Mouse (Mus musculus) stomach, embryonic 14.5 days (tissue): ENCODE data around the gene Crocc. TPM values are rescaled to one million over a fixed set of nuclear protein-coding genes. Genes with fewer than 3 reads are reported as not detected.

ENCODE experiments used
- ATAC-seq: fragments of 200-750 bp; cut with Nextera tagmentation; 2 replicates; pipeline ENCODE4 v1.8.0; 2017; ENCODE audit warnings: low read depth, moderate TSS enrichment; ENCODE audit not compliant: insufficient number of reproducible peaks, insufficient read depth, low FRiP score
- H3K27ac ChIP-seq: fragments of 300-500 bp; sonication (generic); 2 replicates; pipeline ENCODE4 v1.5.1; 2014; ENCODE audit warnings: mild to moderate bottlenecking, low read length, moderate library complexity, mixed read lengths
- H3K27me3 ChIP-seq: fragments of 300-500 bp; sonication (generic); 2 replicates; pipeline ENCODE4 v1.6.1; 2014; ENCODE audit warnings: low read length, control low read depth, mixed read lengths; ENCODE audit not compliant: control insufficient read depth, insufficient read depth
- H3K36me3 ChIP-seq: fragments of 300-500 bp; sonication (generic); 2 replicates; pipeline ENCODE4 v1.6.1; 2014; ENCODE audit warnings: mild to moderate bottlenecking, control low read depth, low read length, moderate library complexity, mixed read lengths; ENCODE audit not compliant: control insufficient read depth, insufficient read depth
- H3K4me1 ChIP-seq: fragments of 300-500 bp; sonication (generic); 2 replicates; pipeline ENCODE4 v1.6.1; 2014; ENCODE audit warnings: low read length, control low read depth, mixed read lengths; ENCODE audit not compliant: control insufficient read depth, insufficient read depth
- H3K4me2 ChIP-seq: fragments of 300-500 bp; sonication (generic); replicated peaks from 2 replicates; pipeline ENCODE4 v1.6.1; 2014; ENCODE audit warnings: low read depth, low read length, control low read depth
- H3K4me3 ChIP-seq: fragments of 300-500 bp; sonication (generic); 2 replicates; pipeline ENCODE4 v1.5.1; 2014; ENCODE audit warnings: low read depth, low read length, control low read depth
- H3K9ac ChIP-seq: fragments of 300-500 bp; sonication (generic); replicated peaks from 2 replicates; pipeline ENCODE4 v1.6.1; 2014; ENCODE audit warnings: low read depth, mild to moderate bottlenecking, control low read depth, low read length, moderate library complexity, mixed read lengths
- H3K9me3 ChIP-seq: fragments of 300-500 bp; sonication (generic); 2 replicates; pipeline ENCODE4 v1.6.1; 2016; ENCODE audit warnings: low read depth, low read length, control low read depth; ENCODE audit not compliant: control insufficient read depth
- WGBS: fragments of 180-500 bp; shearing (Covaris S2); extraction: QIAGEN DNeasy Blood & Tissue Kit; methylation state at CpG from one replicate; pipeline ENCODE4 v1.1.7; 2014; 5-methylcytosine and 5-hydroxymethylcytosine counted together
- polyA plus RNA-seq: library from polyadenylated mRNA; unstranded; fragments of >200 nt; fragmentation: Nextera tagmentation; extraction: Ambion mirVana; gene quantifications from 2 replicates; pipeline ENCODE4 v1.2.1, GENCODE M21; 2014

Gene Crocc
- polyA plus RNA-seq, 1 experiment from 2014 or later, result 5.9 TPM

DNA sequence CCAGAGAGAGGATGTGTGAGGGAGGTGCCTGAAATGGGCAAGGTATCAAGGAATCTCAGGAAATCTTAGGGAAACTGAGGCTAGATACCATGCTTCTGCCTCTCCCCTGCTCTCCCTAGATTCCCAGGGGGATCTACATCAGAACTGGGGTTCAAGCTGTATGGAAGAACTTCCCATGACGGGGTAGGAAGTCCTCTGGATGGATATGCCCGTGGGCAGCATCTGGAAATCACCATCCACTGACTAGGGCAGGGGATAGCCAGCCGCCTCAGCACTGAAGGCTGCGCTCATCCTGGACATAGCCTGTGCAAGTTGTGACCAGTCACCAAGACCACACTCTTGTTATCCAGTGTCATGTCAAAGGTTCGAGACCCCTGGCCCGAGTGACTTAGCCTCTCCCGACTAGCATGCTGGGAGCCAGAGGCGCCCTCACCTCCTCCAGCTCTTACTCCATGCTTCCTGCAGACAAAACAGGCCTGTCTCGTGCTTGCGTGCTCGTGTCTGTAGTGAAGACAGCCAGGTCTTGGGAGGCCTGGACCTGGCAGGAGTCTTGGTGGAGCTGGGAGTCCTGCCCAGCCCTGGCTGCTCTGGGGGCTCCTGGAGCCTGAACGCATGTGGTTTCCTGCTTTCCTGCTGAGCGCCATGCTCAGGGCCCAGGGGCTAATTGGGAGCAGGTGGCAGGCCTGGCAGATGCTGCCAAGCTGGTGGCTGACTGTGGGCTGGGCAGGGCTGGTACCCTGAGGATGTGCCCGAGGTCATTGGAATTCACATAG is 48.6 kb downstream of the Crocc start:
- no peak for ATAC-seq
- H3K27me3 ChIP-seq, result no peaks in the 10 kb centered on the region
- H3K9ac ChIP-seq, result peak overlapping the region; percentile 83
- peak overlapping the region; percentile 74 for H3K4me3 ChIP-seq
- no peaks in the 10 kb centered on the region for H3K9me3 ChIP-seq
- peak overlapping the region; percentile 86 for H3K4me2 ChIP-seq
- peaks cover 13% of the 10 kb centered on the region for H3K4me1 ChIP-seq
- peaks cover 45% of the 10 kb centered on the region for H3K36me3 ChIP-seq
- H3K27ac ChIP-seq, result peak overlapping the region; percentile 90
- WGBS, result 46% methylated on average over 14 of the region's 14 CpGs

DNA sequence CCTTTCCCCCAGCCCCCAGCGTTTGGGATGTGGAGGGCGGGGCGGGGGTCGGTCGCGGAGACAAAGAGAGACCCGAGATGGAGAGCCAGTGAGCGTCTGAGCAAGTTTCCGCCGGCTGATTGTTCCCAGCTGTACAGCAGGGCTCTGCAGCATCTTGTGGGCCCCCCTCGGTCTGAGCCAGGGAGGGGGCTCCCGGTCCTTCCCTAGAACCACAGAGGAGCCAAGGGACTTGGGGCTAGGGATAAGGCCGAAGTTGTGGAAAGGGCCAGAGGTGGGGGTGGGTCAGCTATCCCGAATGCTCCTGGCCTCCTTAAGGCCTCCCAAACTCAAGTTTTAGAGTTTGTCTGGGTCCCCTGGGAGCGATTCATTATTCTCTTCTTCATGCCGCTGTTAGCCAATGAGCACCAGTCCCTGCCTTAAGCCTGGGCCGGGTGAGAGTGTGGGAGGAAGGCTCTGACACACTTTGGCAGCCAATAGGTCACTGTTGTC is 49.4 kb downstream of the Crocc start:
- Histone ChIP-seq H3K4me2 (peak overlapping the region; percentile 86), H3K4me3 (peak overlapping the region; percentile 74), H3K27me3 (no peaks in the 10 kb centered on the region), H3K9me3 (no peaks in the 10 kb centered on the region), H3K36me3 (peaks cover 46% of the 10 kb centered on the region), H3K27ac (peak overlapping the region; percentile 90), H3K9ac (peak overlapping the region; percentile 83), H3K4me1 (peaks cover 13% of the 10 kb centered on the region)
- 0 out of 2 replicates have a peak, but pooled peaks have one; percentile 29 for ATAC-seq
- 1% methylated on average over 17 of the region's 17 CpGs for WGBS

DNA sequence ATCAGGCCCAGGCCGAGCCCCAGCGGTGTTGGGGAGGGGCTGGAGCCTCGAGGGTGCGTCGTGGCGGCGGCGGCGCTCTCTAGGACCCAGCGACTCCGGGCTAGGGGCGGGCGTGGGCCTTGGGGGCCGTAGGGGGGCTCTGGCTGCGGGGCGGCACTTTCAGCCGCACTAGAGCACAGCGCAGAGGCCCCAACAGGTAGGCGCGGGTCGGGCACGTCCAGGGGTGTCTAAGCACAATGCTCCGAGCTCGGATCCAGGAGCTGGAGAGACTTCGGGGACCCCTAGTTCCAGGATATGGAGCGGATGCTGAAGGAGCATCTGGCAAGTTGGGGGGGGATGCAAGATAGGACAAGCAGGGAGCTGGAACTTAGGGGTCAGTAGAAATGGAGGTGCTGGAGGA is 49.8 kb downstream of the Crocc start:
- Histone ChIP-seq H3K27me3 (no peaks in the 10 kb centered on the region), H3K4me1 (peaks cover 13% of the 10 kb centered on the region), H3K9ac (peak overlapping the region; percentile 83), H3K4me3 (peak overlapping the region; percentile 74), H3K9me3 (no peaks in the 10 kb centered on the region), H3K4me2 (peak overlapping the region; percentile 86), H3K36me3 (peaks cover 45% of the 10 kb centered on the region), H3K27ac (peak overlapping the region; percentile 90)
- peak; percentile 83 for ATAC-seq
- WGBS, result under 1% methylated on average over 26 of the region's 26 CpGs

DNA sequence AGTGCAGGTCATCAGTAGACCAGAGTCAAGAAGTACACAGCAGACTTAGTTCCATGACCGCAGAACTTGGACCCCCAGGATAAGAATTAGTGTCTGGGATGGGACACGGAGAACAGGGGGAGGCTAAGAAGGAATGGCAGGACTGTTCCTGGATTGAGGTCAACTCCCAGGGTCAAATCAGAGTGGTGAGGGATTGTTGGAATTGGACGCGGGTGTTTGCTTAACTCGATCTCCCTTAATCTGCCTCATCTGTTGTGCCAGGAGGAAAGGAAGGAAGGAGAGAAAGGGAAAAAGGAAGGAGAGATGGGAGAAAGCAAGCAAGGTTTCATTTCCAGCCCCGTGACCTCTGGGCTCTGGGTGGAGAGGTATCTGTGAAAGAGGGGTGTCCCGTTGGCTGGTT is 50.2 kb downstream of the Crocc start, which contains the start of gene Mfap2:
Gene Mfap2 (plus strand): TSS at position 301 of the 400 bp plus-strand sequence.
- Histone ChIP-seq H3K4me2 (peak within 1 kb of the TSS; percentile 86), H3K36me3 (peaks cover 40% of the 10 kb centered on the region), H3K4me1 (peaks cover 13% of the 10 kb centered on the region), H3K9ac (peak within 1 kb of the TSS; percentile 83), H3K27me3 (no peaks in the 10 kb centered on the region), H3K9me3 (no peaks in the 10 kb centered on the region), H3K27ac (peak within 1 kb of the TSS; percentile 90), H3K4me3 (peak within 1 kb of the TSS; percentile 74)
- no peak for ATAC-seq
- WGBS, result 12% methylated on average over 7 of the region's 7 CpGs

DNA sequence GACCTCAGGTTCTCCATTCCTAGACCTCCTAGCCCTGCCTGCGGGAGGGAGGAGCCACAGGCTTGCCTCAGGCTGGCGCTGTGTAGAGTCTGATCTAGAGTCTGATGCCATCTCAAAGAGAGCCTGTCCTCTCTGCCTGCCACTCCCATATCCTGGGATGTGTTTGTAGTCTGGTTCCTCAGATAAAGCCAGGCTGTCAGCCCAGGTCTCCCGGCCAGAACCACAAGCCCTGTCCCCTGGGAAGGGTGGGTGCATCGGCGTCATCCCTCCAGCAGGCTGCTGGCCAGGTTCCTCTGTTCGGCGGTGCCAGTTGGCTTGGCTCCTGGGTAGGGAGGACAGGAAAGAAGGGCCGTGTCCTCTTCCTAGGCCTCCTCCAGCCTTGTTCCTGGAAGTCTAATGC is 52.3 kb downstream of the Crocc start:
- Histone ChIP-seq H3K4me1 (peaks cover 13% of the 10 kb centered on the region), H3K9ac (no peak overlapping the region), H3K36me3 (peaks cover 32% of the 10 kb centered on the region), H3K9me3 (no peaks in the 10 kb centered on the region), H3K27me3 (no peaks in the 10 kb centered on the region), H3K4me3 (no peak overlapping the region), H3K4me2 (no peak overlapping the region), H3K27ac (no peak overlapping the region)
- 92% methylated on average over 8 of the region's 8 CpGs for whole genome bisulfite sequencing
- ATAC-seq, result no peak

DNA sequence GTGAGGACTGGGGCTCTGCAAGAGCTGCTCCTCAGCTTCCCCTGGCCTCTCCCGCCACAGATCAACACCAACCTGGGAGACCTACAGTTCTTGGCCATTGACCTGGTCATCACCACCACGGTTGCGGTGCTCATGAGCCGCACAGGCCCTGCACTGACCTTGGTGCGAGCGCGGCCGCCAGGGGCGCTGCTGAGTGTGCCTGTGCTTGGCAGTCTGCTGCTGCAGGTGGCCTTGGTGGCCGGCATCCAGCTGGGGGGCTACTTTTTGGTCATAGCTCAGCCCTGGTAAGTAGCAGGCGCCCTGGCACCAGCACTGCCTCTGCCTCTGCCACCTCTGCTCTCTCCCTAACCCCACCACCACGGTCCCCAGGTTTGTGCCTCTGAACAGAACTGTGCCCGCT is 54.4 kb downstream of the Crocc start:
- no peak overlapping the region for H3K27ac ChIP-seq
- H3K4me2 ChIP-seq, result no peak overlapping the region
- H3K36me3 ChIP-seq, result peaks cover 44% of the 10 kb centered on the region
- H3K27me3 ChIP-seq, result no peaks in the 10 kb centered on the region
- no peaks in the 10 kb centered on the region for H3K9me3 ChIP-seq
- H3K4me3 ChIP-seq, result no peak overlapping the region
- no peaks in the 10 kb centered on the region for H3K4me1 ChIP-seq
- ATAC-seq, result no peak
- WGBS, result 79% methylated on average over 13 of the region's 13 CpGs
- H3K9ac ChIP-seq, result no peak overlapping the region

DNA sequence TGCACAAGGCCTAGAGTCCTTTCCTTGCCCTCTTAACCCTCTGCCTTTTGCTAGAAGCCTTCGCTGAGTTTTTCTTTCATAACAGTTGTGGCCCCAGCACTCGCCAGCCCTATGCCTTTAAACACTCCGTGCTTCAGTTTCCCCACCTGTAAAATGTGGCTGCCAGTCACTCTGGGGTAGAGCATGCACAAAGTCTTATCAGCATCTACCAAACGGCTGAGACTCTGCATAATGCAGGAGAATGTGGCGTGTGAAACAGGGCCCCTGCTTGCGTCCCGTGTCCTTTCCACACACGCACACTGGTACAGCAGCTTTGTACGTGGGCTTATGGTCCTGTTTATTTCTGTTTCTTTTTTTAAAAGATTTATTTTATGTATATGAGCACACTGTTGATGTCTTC is 63.5 kb downstream of the Crocc start:
- Histone ChIP-seq H3K9ac (no peak overlapping the region), H3K4me2 (no peak overlapping the region), H3K36me3 (peaks cover 66% of the 10 kb centered on the region), H3K27ac (no peak overlapping the region), H3K27me3 (no peaks in the 10 kb centered on the region), H3K9me3 (no peaks in the 10 kb centered on the region), H3K4me3 (no peak overlapping the region), H3K4me1 (no peaks in the 10 kb centered on the region)
- 91% methylated on average over 9 of the region's 9 CpGs for WGBS
- no peak for ATAC-seq

DNA sequence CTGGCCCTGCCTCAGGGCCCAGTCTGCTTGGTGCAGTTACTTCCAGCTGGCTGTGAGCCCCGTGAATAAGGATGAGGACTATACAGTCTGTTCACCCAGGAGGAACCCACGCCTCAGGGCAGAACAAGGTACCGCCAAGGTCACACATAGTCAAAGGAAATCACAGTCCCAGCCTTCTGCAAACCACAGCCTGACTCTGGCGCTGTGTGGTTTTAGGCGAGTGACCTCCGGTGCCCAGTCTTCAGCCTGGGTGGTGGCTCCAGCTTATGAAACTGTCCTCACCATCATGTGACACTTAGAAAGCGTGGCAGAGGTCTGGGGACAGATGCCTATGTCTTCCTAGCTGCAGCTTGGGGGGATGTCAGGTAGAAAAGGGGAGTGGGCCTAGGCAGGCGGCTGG is 64.5 kb downstream of the Crocc start:
- Histone ChIP-seq H3K36me3 (peaks cover 56% of the 10 kb centered on the region), H3K4me1 (no peaks in the 10 kb centered on the region), H3K9ac (no peak overlapping the region)

More for the DNA sequence above, 64.5 kb downstream of the Crocc start:
- H3K4me2 ChIP-seq, result no peak overlapping the region
- no peak overlapping the region for H3K27ac ChIP-seq
- H3K9me3 ChIP-seq, result no peaks in the 10 kb centered on the region
- ATAC-seq, result no peak
- H3K4me3 ChIP-seq, result no peak overlapping the region
- no peaks in the 10 kb centered on the region for H3K27me3 ChIP-seq
- WGBS, result 95% methylated on average over 8 of the region's 8 CpGs
